Mouse (Mus musculus) central nervous system, embryonic 14 days (tissue): ENCODE results near the gene Hist1h1c. TPM values are rescaled to one million over a fixed set of nuclear protein-coding genes. Genes with fewer than 3 reads are reported as not detected.

Experiments
- polyA plus RNA-seq: library from polyadenylated mRNA; depleted of rRNA; stranded (reverse); fragments of >200 nt; gene quantifications from 2 replicates; pipeline ENCODE4 v1.2.3, GENCODE M21; 2012; rRNA removed

Hist1h1c gene
- polyA plus RNA-seq, result 12.2 and 12.7 TPM in 2 replicates

GRCm38 (mm10) chr13:23738677-23739068 is at the start of gene Hist1h1c:
TSS of gene Hist1h1c (plus strand) at chr13:23738808.

GRCm38 (mm10) chr13:23695514-23695913 is 43.1 kb upstream of the Hist1h1c start, which contains the start of gene Hist1h1t:
TSS of gene Hist1h1t (plus strand) at chr13:23695814.

GRCm38 (mm10) chr13:23698300-23698693 is 40.3 kb upstream of the Hist1h1c start, which contains the start of gene Hist1h4c:
TSS of gene Hist1h4c (minus strand) at chr13:23698454.

GRCm38 (mm10) chr13:23710374-23711089 is 28.1 kb upstream of the Hist1h1c start, which contains the start of gene Hfe:
TSS of gene Hfe (minus strand) at chr13:23710854.

GRCm38 (mm10) chr13:23745381-23746161 is 7.0 kb downstream of the Hist1h1c start, which contains the start of gene Hist1h3c:
TSS of gene Hist1h3c (minus strand) at chr13:23745602.

GRCm38 (mm10) chr13:23746201-23747080 is 7.8 kb downstream of the Hist1h1c start, which contains the start of gene Hist1h2bb:
TSS of gene Hist1h2bb (plus strand) at chr13:23746734.

GRCm38 (mm10) chr13:23750839-23751477 is 12.3 kb downstream of the Hist1h1c start, which contains the start of gene Hist1h2ab:
TSS of gene Hist1h2ab (plus strand) at chr13:23751126.

GRCm38 (mm10) chr13:23752067-23752741 is 13.6 kb downstream of the Hist1h1c start, which contains the start of gene Hist1h3b:
TSS of gene Hist1h3b (plus strand) at chr13:23752267.

GRCm38 (mm10) chr13:23756790-23757189 is 18.2 kb downstream of the Hist1h1c start, which contains the start of gene Hist1h4b:
TSS of gene Hist1h4b (plus strand) at chr13:23757013.

GRCm38 (mm10) chr13:23760972-23761864 is 22.6 kb downstream of the Hist1h1c start, which contains the start of gene Hist1h4a:
TSS of gene Hist1h4a (minus strand) at chr13:23761230.

GRCm38 (mm10) chr13:23761871-23762821 is 23.5 kb downstream of the Hist1h1c start, which contains the start of gene Hist1h3a:
TSS of gene Hist1h3a (minus strand) at chr13:23762386.

GRCm38 (mm10) chr13:23763586-23764323 is 25.1 kb downstream of the Hist1h1c start, which contains the start of gene Hist1h1a:
TSS of gene Hist1h1a (plus strand) at chr13:23763666.

GRCm38 (mm10) chr13:23769613-23770012 is 31.0 kb downstream of the Hist1h1c start, which contains the start of gene Trim38:
TSS of gene Trim38 (plus strand) at chr13:23769913.

